14 mouse cellular contexts compared by ENCODE assay signal in genomic region chr6:43278247-43278646, GRCm38 (mm10). TPM values are rescaled to one million over a fixed set of nuclear protein-coding genes. Genes with fewer than 3 reads are reported as not detected.
DNase-seq lines count a peak whose midpoint lies in the region; ATAC-seq and TF ChIP-seq lines count a peak whose summit lies in the region.
"Had no signal": no experiment of that assay in that cellular context is flagged by ENCODE, and none has a peak within 500 bp of the region (broad histone marks: within the 10 kb centered on the region; RNA-seq: fewer than 3 reads in every experiment).

No protein-coding gene starts in this region.

- H3K27ac ChIP-seq in kidney, embryonic 15.5 days: no peak overlapping the region
- H3K27ac ChIP-seq in stomach, postnatal 0 days (replicated peaks): no peak overlapping the region
- H3K27ac ChIP-seq: lung, embryonic 15.5 days; neural tube, embryonic 13.5 days had no signal

- H3K27me3 ChIP-seq in kidney, embryonic 15.5 days: no peaks in the 10 kb centered on the region
- H3K27me3 ChIP-seq in stomach, postnatal 0 days (ENCODE audit: control insufficient read depth, insufficient read depth, low read length): no peaks in the 10 kb centered on the region
- H3K27me3 ChIP-seq: lung, embryonic 15.5 days; neural tube, embryonic 13.5 days had no signal

- H3K4me3 ChIP-seq in kidney, embryonic 15.5 days (replicated peaks): no peak overlapping the region
- H3K4me3 ChIP-seq in stomach, postnatal 0 days (ENCODE audit: low read depth, low read length): no peak overlapping the region
- H3K4me3 ChIP-seq: lung, embryonic 15.5 days; neural tube, embryonic 13.5 days had no signal

- peaks cover 85% of the 10 kb centered on the region for H3K36me3 ChIP-seq in kidney, embryonic 15.5 days
- H3K36me3 ChIP-seq in stomach, postnatal 0 days (ENCODE audit: control insufficient read depth, insufficient read depth, low read length): peaks cover 28% of the 10 kb centered on the region
- H3K36me3 ChIP-seq: neural tube, embryonic 13.5 days had no signal

- H3K4me2 ChIP-seq in kidney, embryonic 15.5 days: no peak overlapping the region
- H3K4me2 ChIP-seq in stomach, postnatal 0 days (replicated peaks; ENCODE audit: low read depth): no peak overlapping the region
- H3K4me2 ChIP-seq: lung, embryonic 15.5 days; neural tube, embryonic 13.5 days had no signal

- no peaks in the 10 kb centered on the region for H3K4me1 ChIP-seq in kidney, embryonic 15.5 days
- H3K4me1 ChIP-seq in stomach, postnatal 0 days (replicated peaks; ENCODE audit: control insufficient read depth, insufficient read depth): no peaks in the 10 kb centered on the region
- H3K4me1 ChIP-seq: lung, embryonic 15.5 days; neural tube, embryonic 13.5 days had no signal

- no peaks in the 10 kb centered on the region for H3K9me3 ChIP-seq in kidney, embryonic 15.5 days (replicated peaks)
- no peaks in the 10 kb centered on the region for H3K9me3 ChIP-seq in stomach, postnatal 0 days (ENCODE audit: control insufficient read depth, low read length)
- H3K9me3 ChIP-seq: lung, embryonic 15.5 days; neural tube, embryonic 13.5 days had no signal

- TF ChIP-seq CTCF in stomach, postnatal 0 days (IDR thresholded peaks at IDR 0.05; ENCODE audit: low read depth): peak; percentile 76

- peak; percentile 17 for DNase-seq in adrenal gland, postnatal 14 days
- DNase-seq in adrenal gland, postnatal 10 days: no peak
- peak; percentile 50 for DNase-seq in kidney, adult 9 months
- peak; percentile 15 for DNase-seq in thymus, postnatal 4 days
- no peak for DNase-seq in thymus, postnatal 10 days (ENCODE audit: low spot score in 2 of 2)
- DNase-seq in stomach, postnatal 0 days (ENCODE audit: low spot score): no peak
- DNase-seq in right cerebral cortex, postnatal 10 days (ENCODE audit: low spot score in 2 of 2): no peak
- DNase-seq: cerebellum, adult 8-10 months had no signal

- ATAC-seq in kidney, embryonic 15.5 days (replicated peaks; ENCODE audit: low FRiP score): no peak
- ATAC-seq in stomach, postnatal 0 days (ENCODE audit: low FRiP score, low TSS enrichment): no peak

- H3K9ac ChIP-seq in kidney, embryonic 15.5 days: no peak overlapping the region
- H3K9ac ChIP-seq in stomach, postnatal 0 days (ENCODE audit: low read length): no peak overlapping the region
- H3K9ac ChIP-seq: lung, embryonic 15.5 days; neural tube, embryonic 13.5 days had no signal

- TF ChIP-seq EP300 in stomach, postnatal 0 days (optimal IDR thresholded peaks at IDR 0.05): no peak

RNA-seq across cellular contexts. Expression of gene Arhgef5, which starts 12.9 kb away (rescaled TPM):
- 12.4 and 15.2 TPM in 2 replicates for total RNA-seq in adrenal gland, postnatal 14 days (2021)
- total RNA-seq in adrenal gland, postnatal 10 days (2021): 10 to 100 TPM; 11.6 to 15.4 TPM
- 13.9 and 16.7 TPM in 2 replicates for polyA plus RNA-seq in kidney, embryonic 15.5 days (2015; fragmentation: Nextera tagmentation; extraction: Ambion mirVana)
- 13.4 and 15.8 TPM in 2 replicates for polyA plus RNA-seq in stomach, postnatal 0 days (2015; fragmentation: Nextera tagmentation; extraction: Ambion mirVana)

RNA-seq across cellular contexts. Expression of gene Nobox, which starts 31.1 kb away (rescaled TPM):
- not detected in 2 replicates for total RNA-seq in adrenal gland, postnatal 14 days (2021)
- total RNA-seq in adrenal gland, postnatal 10 days (2021): not detected
- polyA plus RNA-seq in kidney, embryonic 15.5 days (2015; fragmentation: Nextera tagmentation; extraction: Ambion mirVana): not detected in 2 replicates
- not detected in 2 replicates for polyA plus RNA-seq in stomach, postnatal 0 days (2015; fragmentation: Nextera tagmentation; extraction: Ambion mirVana)
- total RNA-seq: heart, postnatal 14 days; layer of hippocampus, postnatal 10 days had no signal
- polyA plus RNA-seq: neural tube, embryonic 13.5 days had no signal

RNA-seq across cellular contexts. Expression of gene Olfr47, which starts 46.9 kb away (rescaled TPM):
- not detected in 2 replicates for total RNA-seq in adrenal gland, postnatal 14 days (2021)
- not detected for total RNA-seq in adrenal gland, postnatal 10 days (2021)
- not detected in 2 replicates for polyA plus RNA-seq in kidney, embryonic 15.5 days (2015; fragmentation: Nextera tagmentation; extraction: Ambion mirVana)
- not detected in 2 replicates for polyA plus RNA-seq in stomach, postnatal 0 days (2015; fragmentation: Nextera tagmentation; extraction: Ambion mirVana)
- total RNA-seq: heart, postnatal 14 days; layer of hippocampus, postnatal 10 days had no signal
- polyA plus RNA-seq: frontal cortex, adult 2 months; lung, embryonic 15.5 days; neural tube, embryonic 13.5 days had no signal

Comparison
In these comparisons a context has a peak if more than half of its experiments do, and no peak if none do; other contexts are left out.
1. DNase-seq: peak in adrenal gland, postnatal 14 days (single experiment), kidney, adult 9 months (single experiment) and thymus, postnatal 4 days (single experiment); none in adrenal gland, postnatal 10 days (single experiment), thymus, postnatal 10 days (0 of 2), stomach, postnatal 0 days (single experiment) and right cerebral cortex, postnatal 10 days (0 of 2).